Mouse (Mus musculus): Measurements from ENCODE around the gene Rtl9. TPM values are rescaled to one million over a fixed set of nuclear protein-coding genes. Genes with fewer than 3 reads are reported as not detected.

The Rtl9 gene
- polyA plus RNA-seq, 1 experiment: 1.5 TPM

GRCm38 (mm10) chrX:143080458-143081336 lies 18.7 kb upstream of the Rtl9 start:
- peak; percentile 65 for DNase-seq (ENCODE audit: low read depth)
- TF ChIP-seq CTCF (IDR thresholded peaks at IDR 0.05; ENCODE audit: borderline replicate concordance, extremely low read depth, insufficient read depth, insufficient read length) (no peak), POLR2A (IDR thresholded peaks at IDR 0.05; ENCODE audit: borderline replicate concordance, extremely low read depth, insufficient read depth, insufficient read length, poor library complexity, severe bottlenecking) (no peak)

- no peak for TF ChIP-seq CTCF (IDR thresholded peaks at IDR 0.05; ENCODE audit: borderline replicate concordance, extremely low read depth, insufficient read depth, insufficient read length)
- TF ChIP-seq POLR2A (IDR thresholded peaks at IDR 0.05; ENCODE audit: borderline replicate concordance, extremely low read depth, insufficient read depth, insufficient read length, poor library complexity, severe bottlenecking): no peak
- no peak for DNase-seq (ENCODE audit: low read depth)
Observed at GRCm38 (mm10) chrX:143082732-143083131, 16.7 kb upstream of the Rtl9 start.

- no peak for TF ChIP-seq CTCF (IDR thresholded peaks at IDR 0.05; ENCODE audit: borderline replicate concordance, extremely low read depth, insufficient read depth, insufficient read length)
- no peak for TF ChIP-seq POLR2A (IDR thresholded peaks at IDR 0.05; ENCODE audit: borderline replicate concordance, extremely low read depth, insufficient read depth, insufficient read length, poor library complexity, severe bottlenecking)
- DNase-seq (ENCODE audit: low read depth): no peak
Observed at GRCm38 (mm10) chrX:143088225-143088624, 11.2 kb upstream of the Rtl9 start.

- TF ChIP-seq POLR2A (IDR thresholded peaks at IDR 0.05; ENCODE audit: borderline replicate concordance, extremely low read depth, insufficient read depth, insufficient read length, poor library complexity, severe bottlenecking): no peak
- no peak for TF ChIP-seq CTCF (IDR thresholded peaks at IDR 0.05; ENCODE audit: borderline replicate concordance, extremely low read depth, insufficient read depth, insufficient read length)
- no peak for DNase-seq (ENCODE audit: low read depth)
Observed at GRCm38 (mm10) chrX:143090904-143091588, 8.3 kb upstream of the Rtl9 start.

- TF ChIP-seq POLR2A (IDR thresholded peaks at IDR 0.05; ENCODE audit: borderline replicate concordance, extremely low read depth, insufficient read depth, insufficient read length, poor library complexity, severe bottlenecking) (no peak), CTCF (IDR thresholded peaks at IDR 0.05; ENCODE audit: borderline replicate concordance, extremely low read depth, insufficient read depth, insufficient read length) (no peak)
- no peak for DNase-seq (ENCODE audit: low read depth)
Observed at GRCm38 (mm10) chrX:143097551-143097950, 1.8 kb upstream of the Rtl9 start.

- DNase-seq (ENCODE audit: low read depth): no peak
- TF ChIP-seq CTCF (IDR thresholded peaks at IDR 0.05; ENCODE audit: borderline replicate concordance, extremely low read depth, insufficient read depth, insufficient read length) (no peak), POLR2A (IDR thresholded peaks at IDR 0.05; ENCODE audit: borderline replicate concordance, extremely low read depth, insufficient read depth, insufficient read length, poor library complexity, severe bottlenecking) (no peak)
Observed at GRCm38 (mm10) chrX:143103146-143103545, 3.8 kb downstream of the Rtl9 start.

- DNase-seq (ENCODE audit: low read depth): no peak
- TF ChIP-seq POLR2A (IDR thresholded peaks at IDR 0.05; ENCODE audit: borderline replicate concordance, extremely low read depth, insufficient read depth, insufficient read length, poor library complexity, severe bottlenecking) (no peak), CTCF (IDR thresholded peaks at IDR 0.05; ENCODE audit: borderline replicate concordance, extremely low read depth, insufficient read depth, insufficient read length) (no peak)
Observed at GRCm38 (mm10) chrX:143105866-143106265, 6.5 kb downstream of the Rtl9 start.

- DNase-seq (ENCODE audit: low read depth): no peak
- TF ChIP-seq CTCF (IDR thresholded peaks at IDR 0.05; ENCODE audit: borderline replicate concordance, extremely low read depth, insufficient read depth, insufficient read length): no peak
- no peak for TF ChIP-seq POLR2A (IDR thresholded peaks at IDR 0.05; ENCODE audit: borderline replicate concordance, extremely low read depth, insufficient read depth, insufficient read length, poor library complexity, severe bottlenecking)
Observed at GRCm38 (mm10) chrX:143112546-143112945, 13.2 kb downstream of the Rtl9 start.

Other genes with a start within 250 kb of the Rtl9 start
- gene Ammecr1, start 132.9 kb upstream of the Rtl9 start, polyA plus RNA-seq (2012; rRNA removed): 2.4 and 3.6 TPM in 2 replicates